Mouse (Mus musculus) myocyte (in vitro differentiated cells): ENCODE results near the gene Fbrsl1.

ENCODE experiments used
- POLR2A ChIP-seq: IDR thresholded peaks from one replicate; pipeline ENCODE4 v1.6.1; 2011; ENCODE audit warnings: low read depth, mild to moderate bottlenecking, control low read depth, moderate library complexity; ENCODE audit not compliant: insufficient read length
- USF1 ChIP-seq: IDR thresholded peaks from one replicate; pipeline ENCODE4 v1.6.1; 2011; ENCODE audit warnings: low read depth, mild to moderate bottlenecking, control low read depth, moderate library complexity

DNA sequence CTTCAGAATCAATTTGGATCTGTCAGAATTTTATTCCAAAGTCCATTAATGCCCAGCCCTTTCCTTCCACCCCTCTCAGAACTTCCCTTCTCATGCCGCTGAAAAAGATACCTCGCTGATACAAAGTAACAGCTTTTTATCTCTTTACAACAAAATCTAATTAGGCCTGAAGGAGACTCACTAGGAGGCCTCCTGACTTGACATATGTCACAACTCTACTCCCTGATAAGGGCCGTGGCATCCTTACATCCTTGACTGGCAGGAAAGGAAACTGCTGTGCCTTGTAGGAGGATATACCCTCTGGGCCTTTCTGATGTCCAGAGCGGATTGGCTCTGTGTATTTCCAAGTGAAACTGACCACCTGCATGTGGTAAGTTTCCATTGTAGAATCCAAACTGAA, 41.3 kb upstream of the Fbrsl1 start:
- TF ChIP-seq USF1 (no peak), POLR2A (no peak)
